20 mouse cellular contexts compared by ENCODE assay signal in genomic region chr7:143027196-143027595, GRCm38 (mm10). TPM values are rescaled to one million over a fixed set of nuclear protein-coding genes. Genes with fewer than 3 reads are reported as not detected.
DNase-seq lines count a peak whose midpoint lies in the region; ATAC-seq and TF ChIP-seq lines count a peak whose summit lies in the region.
"Had no signal": no experiment of that assay in that cellular context is flagged by ENCODE, and none has a peak within 500 bp of the region (broad histone marks: within the 10 kb centered on the region; RNA-seq: fewer than 3 reads in every experiment).

No protein-coding gene starts in this region.

- no peaks in the 10 kb centered on the region for H3K36me3 ChIP-seq in stomach, embryonic 16.5 days (ENCODE audit: control insufficient read depth, insufficient read depth, low read length)

- TF ChIP-seq CTCF in gastrocnemius, adult 2 months (IDR thresholded peaks at IDR 0.05) = no peak

- no peak for DNase-seq in gastrocnemius, adult 2 months
- no peak for DNase-seq in gastrocnemius, postnatal 4 days (ENCODE audit: low spot score in 2 of 2)
- peak; percentile 28 for DNase-seq in heart, postnatal 4 days
- no peak for DNase-seq in heart, adult 8-10 months (ENCODE audit: low spot score)
- DNase-seq in embryo, embryonic 11 days = no peak
- DNase-seq: adrenal gland, adult 2 months; adrenal gland, postnatal 25 days; cerebellum, adult 8-10 months; gastrocnemius, postnatal 14 days; heart, postnatal 10 days; kidney, adult 8-10 months had no signal

- intact Hi-C loops in gastrocnemius, adult 2 months (cut with DNase I) = no loop called here

- H3K4me1 ChIP-seq in stomach, embryonic 16.5 days (ENCODE audit: control insufficient read depth, insufficient read depth, low read length) = 0 out of 2 replicates have a peak, but pooled peaks cover 7% of the 10 kb centered on the region
- H3K4me1 ChIP-seq: embryonic facial prominence, embryonic 15.5 days; forebrain, embryonic 10.5 days had no signal

- H3K9me3 ChIP-seq in stomach, embryonic 16.5 days (replicated peaks; ENCODE audit: control insufficient read depth, low read length) = no peaks in the 10 kb centered on the region
- H3K9me3 ChIP-seq: embryonic facial prominence, embryonic 15.5 days; forebrain, embryonic 10.5 days had no signal

- 73% methylated on average over 4 of the region's 4 CpGs for WGBS in stomach, embryonic 16.5 days

- H3K27ac ChIP-seq in gastrocnemius, adult 2 months = peak overlapping the region; percentile 43; the same call in 1 of the 2 replicates
- peak overlapping the region; percentile 50; the same call in 1 of the 2 replicates for H3K27ac ChIP-seq in stomach, embryonic 16.5 days (ENCODE audit: low read length)
- H3K27ac ChIP-seq: forebrain, embryonic 10.5 days had no signal

- H3K27me3 ChIP-seq in stomach, embryonic 16.5 days (ENCODE audit: control insufficient read depth, insufficient read depth, low read length) = no peaks in the 10 kb centered on the region
- H3K27me3 ChIP-seq: embryonic facial prominence, embryonic 15.5 days had no signal

- no peak overlapping the region for H3K9ac ChIP-seq in stomach, embryonic 16.5 days (ENCODE audit: low read length)
- H3K9ac ChIP-seq: embryonic facial prominence, embryonic 15.5 days had no signal

- ATAC-seq in stomach, embryonic 16.5 days (ENCODE audit: insufficient read depth, low FRiP score) = no peak
- ATAC-seq: forebrain, embryonic 16.5 days; hindbrain, embryonic 16.5 days; inflammation-experienced regulatory T-cells, adult 6 months; intestine, postnatal 0 days had no signal

- H3K4me2 ChIP-seq in stomach, embryonic 16.5 days (ENCODE audit: low read depth, low read length) = no peak overlapping the region
- H3K4me2 ChIP-seq: embryonic facial prominence, embryonic 15.5 days; heart, embryonic 11.5 days had no signal

- no peak overlapping the region for H3K4me3 ChIP-seq in gastrocnemius, adult 2 months
- no peak overlapping the region for H3K4me3 ChIP-seq in stomach, embryonic 16.5 days (replicated peaks; ENCODE audit: low read length)
- H3K4me3 ChIP-seq: embryonic facial prominence, embryonic 15.5 days; erythroblast, embryonic 14.5 days; forebrain, embryonic 10.5 days had no signal

RNA-seq across cellular contexts. Expression of gene Tspan32, which starts 22.4 kb away (rescaled TPM):
- total RNA-seq in gastrocnemius, adult 2 months (2021) = under 1 TPM; 0.23 to 0.39 TPM
- under 1 TPM; 0.88 to 0.96 TPM for total RNA-seq in gastrocnemius, postnatal 4 days (2021)
- under 1 TPM; 0.45 to 0.64 TPM for total RNA-seq in heart, postnatal 4 days (2021)
- total RNA-seq in heart, adult 8-10 months (2022) = 1 to 10 TPM in 1 of 4 experiments, under 1 TPM in 3; 0.27 to 2.8 (median 0.52) TPM
- 4.1 and 6.0 TPM in 2 replicates for polyA plus RNA-seq in stomach, embryonic 16.5 days (2015; fragmentation: Nextera tagmentation; extraction: Ambion mirVana)

RNA-seq across cellular contexts. Expression of gene Cd81, which starts 25.3 kb away (rescaled TPM):
- total RNA-seq in gastrocnemius, adult 2 months (2021) = 100 to 1,000 TPM; 100 to 129 TPM
- 100 to 1,000 TPM; 347 to 375 TPM for total RNA-seq in gastrocnemius, postnatal 4 days (2021)
- total RNA-seq in heart, postnatal 4 days (2021) = 100 to 1,000 TPM; 600 to 620 TPM
- 100 to 1,000 TPM; 397 to 430 (median 418) TPM for total RNA-seq in heart, adult 8-10 months (2022)
- 638 and 686 TPM in 2 replicates for polyA plus RNA-seq in stomach, embryonic 16.5 days (2015; fragmentation: Nextera tagmentation; extraction: Ambion mirVana)

RNA-seq across cellular contexts. Expression of gene Tssc4, which starts 41.9 kb away (rescaled TPM):
- 1 to 10 TPM; 6.6 to 8.2 TPM for total RNA-seq in gastrocnemius, adult 2 months (2021)
- 10 to 100 TPM; 24.5 to 26.8 TPM for total RNA-seq in gastrocnemius, postnatal 4 days (2021)
- 10 to 100 TPM; 32.6 to 33.9 TPM for total RNA-seq in heart, postnatal 4 days (2021)
- 10 to 100 TPM; 13.6 to 15.2 (median 14.3) TPM for total RNA-seq in heart, adult 8-10 months (2022)
- 75.8 and 84.7 TPM in 2 replicates for polyA plus RNA-seq in stomach, embryonic 16.5 days (2015; fragmentation: Nextera tagmentation; extraction: Ambion mirVana)

RNA-seq across cellular contexts. Expression of gene Ascl2, which starts 58.1 kb away (rescaled TPM):
- total RNA-seq in gastrocnemius, adult 2 months (2021) = not detected
- total RNA-seq in gastrocnemius, postnatal 4 days (2021) = under 1 TPM in 1 of 2 experiments, not detected in 1; 0.22 TPM
- not detected for total RNA-seq in heart, postnatal 4 days (2021)
- total RNA-seq in heart, adult 8-10 months (2022) = not detected
- 6.2 and 6.7 TPM in 2 replicates for polyA plus RNA-seq in stomach, embryonic 16.5 days (2015; fragmentation: Nextera tagmentation; extraction: Ambion mirVana)
- total RNA-seq: gastrocnemius, postnatal 14 days; heart, postnatal 10 days had no signal
